Mouse (Mus musculus): ENCODE results near the gene Tmem140. TPM values are rescaled to one million over a fixed set of nuclear protein-coding genes. Genes with fewer than 3 reads are reported as not detected.

The Tmem140 gene
- polyA plus RNA-seq, 1 experiment = 0.31 TPM

- TF ChIP-seq GATA1 (IDR thresholded peaks at IDR 0.05; ENCODE audit: low read length) = no peak
These were observed 7.8 kb downstream of the Tmem140 start for GRCm38 (mm10) chr6:34870724-34871123.

- no peak for TF ChIP-seq GATA1 (IDR thresholded peaks at IDR 0.05; ENCODE audit: low read length)
These were observed 9.0 kb downstream of the Tmem140 start for GRCm38 (mm10) chr6:34871929-34872328.

GRCm38 (mm10) chr6:34872871-34873270 lies 9.9 kb downstream of the Tmem140 start:
- no peak for TF ChIP-seq GATA1 (IDR thresholded peaks at IDR 0.05; ENCODE audit: low read length)

GRCm38 (mm10) chr6:34874101-34874921 lies 11.4 kb downstream of the Tmem140 start:
- TF ChIP-seq GATA1 (IDR thresholded peaks at IDR 0.05; ENCODE audit: low read length) = no peak

GRCm38 (mm10) chr6:34875268-34875761 lies 12.4 kb downstream of the Tmem140 start:
- TF ChIP-seq GATA1 (IDR thresholded peaks at IDR 0.05; ENCODE audit: low read length) = no peak

GRCm38 (mm10) chr6:34875966-34876834 lies 13.3 kb downstream of the Tmem140 start:
- no peak for TF ChIP-seq GATA1 (IDR thresholded peaks at IDR 0.05; ENCODE audit: low read length)

GRCm38 (mm10) chr6:34876835-34877156 lies 13.8 kb downstream of the Tmem140 start:
- TF ChIP-seq GATA1 (IDR thresholded peaks at IDR 0.05; ENCODE audit: low read length) = no peak

- TF ChIP-seq GATA1 (IDR thresholded peaks at IDR 0.05; ENCODE audit: low read length) = no peak
These were observed 14.8 kb downstream of the Tmem140 start, which contains the start of gene Cyren for GRCm38 (mm10) chr6:34877509-34878321. Gene Cyren, minus strand, starts transcription at chr6:34878060.

GRCm38 (mm10) chr6:34879101-34879740 lies 16.3 kb downstream of the Tmem140 start:
- TF ChIP-seq GATA1 (IDR thresholded peaks at IDR 0.05; ENCODE audit: low read length) = no peak

GRCm38 (mm10) chr6:34879911-34880475 lies 17.0 kb downstream of the Tmem140 start:
- no peak for TF ChIP-seq GATA1 (IDR thresholded peaks at IDR 0.05; ENCODE audit: low read length)

GRCm38 (mm10) chr6:34884724-34885123 lies 21.8 kb downstream of the Tmem140 start:
- TF ChIP-seq GATA1 (IDR thresholded peaks at IDR 0.05; ENCODE audit: low read length) = no peak

- TF ChIP-seq GATA1 (IDR thresholded peaks at IDR 0.05; ENCODE audit: low read length) = no peak
These were observed 24.3 kb downstream of the Tmem140 start for GRCm38 (mm10) chr6:34887131-34887850.

GRCm38 (mm10) chr6:34889185-34889584 lies 26.2 kb downstream of the Tmem140 start:
- no peak for TF ChIP-seq GATA1 (IDR thresholded peaks at IDR 0.05; ENCODE audit: low read length)

GRCm38 (mm10) chr6:34895569-34895968 lies 32.6 kb downstream of the Tmem140 start:
- TF ChIP-seq GATA1 (IDR thresholded peaks at IDR 0.05; ENCODE audit: low read length) = no peak
